Mouse (Mus musculus) 416B (cell line): ENCODE data around the gene Tcaf3.

Experiments
- DNase-seq: peaks from one replicate; pipeline ENCODE4 v3.0.0; 2011; ENCODE audit warnings: low read depth

The Tcaf3 gene

DNA sequence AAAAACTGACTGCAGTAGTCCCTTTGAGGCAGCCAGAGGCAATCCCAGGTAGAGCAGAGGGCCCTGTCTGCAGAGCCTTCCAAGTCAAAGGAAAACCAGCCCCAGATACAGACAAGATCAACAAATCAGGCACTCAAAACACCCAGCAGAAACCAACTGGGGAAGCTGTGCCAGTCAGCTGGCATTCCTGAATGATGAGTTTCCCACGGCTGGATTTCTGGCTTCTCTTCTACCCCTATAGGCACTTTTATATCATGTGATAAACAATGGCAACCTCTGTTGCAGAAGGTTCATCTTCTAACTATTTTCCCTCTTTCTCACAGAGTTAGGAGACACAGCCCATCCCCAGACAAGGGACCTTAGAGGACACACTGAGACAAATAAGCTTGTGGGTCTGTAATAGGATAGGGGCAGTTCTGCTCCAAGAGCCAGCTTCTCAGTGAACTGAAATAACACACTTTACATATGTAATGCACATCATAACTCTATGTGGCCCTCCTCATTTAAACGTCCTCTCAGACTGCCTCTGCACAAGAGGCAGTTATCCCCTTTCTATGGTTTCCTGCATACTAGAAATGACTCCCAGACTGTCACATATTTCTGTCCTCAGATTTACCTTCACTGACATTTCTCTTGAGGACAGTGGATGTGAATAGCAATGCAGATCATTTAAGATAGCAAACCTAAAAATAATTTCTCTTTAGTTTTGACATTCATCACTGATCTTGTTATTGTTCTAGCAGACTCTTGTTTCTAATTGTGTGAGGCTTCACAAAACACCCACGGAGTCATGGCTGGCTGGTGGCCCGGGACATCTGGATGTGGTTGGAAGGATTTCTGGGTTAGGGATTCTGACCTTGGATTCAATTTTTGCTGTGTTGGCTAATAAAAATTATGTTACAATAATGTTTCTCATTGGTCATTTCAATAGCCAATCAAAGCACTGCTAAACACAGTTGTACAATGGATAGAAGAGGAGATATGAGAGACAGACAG lies 55.2 kb downstream of the Tcaf3 start:
- DNase-seq = no peak

GRCm38 (mm10) chr6:42540681-42541080 lies 56.8 kb downstream of the Tcaf3 start:
- no peak for DNase-seq

DNA sequence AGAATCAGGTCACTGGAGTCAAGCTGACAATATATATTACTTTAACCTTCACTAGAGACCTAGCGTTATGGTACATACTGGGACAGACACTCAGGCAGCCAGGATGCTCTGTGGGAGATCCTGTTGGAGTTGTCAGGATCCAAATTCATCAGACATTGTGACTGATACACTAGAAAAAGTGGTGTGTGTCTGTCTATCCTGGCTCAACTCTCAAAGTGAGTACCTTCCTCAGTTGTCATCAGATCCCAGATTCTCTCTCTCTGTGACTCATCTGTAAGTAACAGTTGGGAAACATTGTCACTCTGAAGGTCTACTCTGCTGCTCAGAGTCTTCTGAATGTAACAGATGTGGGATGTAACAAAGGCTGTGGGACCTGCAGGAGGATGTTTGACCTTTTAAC lies 57.8 kb downstream of the Tcaf3 start:
- no peak for DNase-seq
